Mouse (Mus musculus) stomach, postnatal 0 days (tissue): ENCODE measurements around the gene Ttll9. TPM values are rescaled to one million over a fixed set of nuclear protein-coding genes. Genes with fewer than 3 reads are reported as not detected.
A peak's percentile ranks its signal among the peaks of the same experiment; 100 is the strongest.

Experiments used
- ATAC-seq: fragments of 200-750 bp; cut with Nextera tagmentation; 2 replicates; pipeline ENCODE4 v1.8.0; 2017; ENCODE audit not compliant: low FRiP score, low TSS enrichment
- DNase-seq: peaks from one replicate; pipeline ENCODE4 v3.0.0-alpha.2; 2016; ENCODE audit warnings: low spot score
- H3K27ac ChIP-seq: fragments of 300-500 bp; sonication (generic); replicated peaks from 2 replicates; pipeline ENCODE4 v1.5.1; 2014; ENCODE audit warnings: mild to moderate bottlenecking, control low read depth
- H3K27me3 ChIP-seq: fragments of 300-500 bp; sonication (generic); 2 replicates; pipeline ENCODE4 v1.6.1; 2014; ENCODE audit warnings: low read length; ENCODE audit not compliant: control insufficient read depth, insufficient read depth
- H3K36me3 ChIP-seq: fragments of 300-500 bp; sonication (generic); 2 replicates; pipeline ENCODE4 v1.6.1; 2014; ENCODE audit warnings: low read length, mixed read lengths; ENCODE audit not compliant: control insufficient read depth, insufficient read depth
- H3K4me1 ChIP-seq: fragments of 300-500 bp; sonication (generic); replicated peaks from 2 replicates; pipeline ENCODE4 v1.6.1; 2014; ENCODE audit warnings: antibody characterized with exemption; ENCODE audit not compliant: control insufficient read depth, insufficient read depth
- H3K4me2 ChIP-seq: fragments of 300-500 bp; sonication (generic); replicated peaks from 2 replicates; pipeline ENCODE4 v1.6.1; 2014; ENCODE audit warnings: low read depth, mild to moderate bottlenecking, control low read depth, moderate library complexity
- H3K4me3 ChIP-seq: fragments of 300-500 bp; sonication (generic); 2 replicates; pipeline ENCODE4 v1.5.1; 2014; ENCODE audit warnings: low read depth, low read length, control low read depth
- H3K9ac ChIP-seq: fragments of 300-500 bp; sonication (generic); 2 replicates; pipeline ENCODE4 v1.6.1; 2014; ENCODE audit warnings: mild to moderate bottlenecking, low read length, control low read depth, mixed read lengths
- H3K9me3 ChIP-seq: fragments of 300-500 bp; sonication (generic); 2 replicates; pipeline ENCODE4 v1.6.1; 2016; ENCODE audit warnings: low read length; ENCODE audit not compliant: control insufficient read depth
- CTCF ChIP-seq: IDR thresholded peaks from 2 replicates; pipeline ENCODE4 v1.5.1; 2016; ENCODE audit warnings: antibody characterized with exemption, low read depth, mild to moderate bottlenecking, moderate library complexity
- EP300 ChIP-seq: optimal IDR thresholded peaks from 2 replicates; pipeline ENCODE3; 2016; ENCODE audit warnings: antibody characterized with exemption
- WGBS: fragments of 180-500 bp; shearing (Covaris S2); extraction: QIAGEN DNeasy Blood & Tissue Kit; methylation state at CpG from one replicate; pipeline ENCODE4 v1.1.7; 2014; 5-methylcytosine and 5-hydroxymethylcytosine counted together
- polyA plus RNA-seq: library from polyadenylated mRNA; unstranded; fragments of >200 nt; fragmentation: Nextera tagmentation; extraction: Ambion mirVana; gene quantifications from 2 replicates; pipeline ENCODE4 v1.2.1, GENCODE M21; 2015

The Ttll9 gene
- polyA plus RNA-seq, 1 experiment from 2014 or later: not detected

- no peak overlapping the region for H3K9ac ChIP-seq
- TF ChIP-seq EP300 (no peak), CTCF (no peak)
- H3K27ac ChIP-seq: 0 out of 2 replicates have a peak overlapping the region, but pooled peaks have one; percentile 8
- H3K9me3 ChIP-seq: no peaks in the 10 kb centered on the region
- no peak for ATAC-seq
- no peak for DNase-seq
- no peaks in the 10 kb centered on the region for H3K4me1 ChIP-seq
- H3K27me3 ChIP-seq: no peaks in the 10 kb centered on the region
- WGBS: 76% methylated on average over 9 of the region's 9 CpGs
- no peaks in the 10 kb centered on the region for H3K36me3 ChIP-seq
- H3K4me2 ChIP-seq: no peak overlapping the region
- no peak overlapping the region for H3K4me3 ChIP-seq
These were observed 35.4 kb upstream of the Ttll9 start for GRCm38 (mm10) chr2:152926896-152927295.

DNA sequence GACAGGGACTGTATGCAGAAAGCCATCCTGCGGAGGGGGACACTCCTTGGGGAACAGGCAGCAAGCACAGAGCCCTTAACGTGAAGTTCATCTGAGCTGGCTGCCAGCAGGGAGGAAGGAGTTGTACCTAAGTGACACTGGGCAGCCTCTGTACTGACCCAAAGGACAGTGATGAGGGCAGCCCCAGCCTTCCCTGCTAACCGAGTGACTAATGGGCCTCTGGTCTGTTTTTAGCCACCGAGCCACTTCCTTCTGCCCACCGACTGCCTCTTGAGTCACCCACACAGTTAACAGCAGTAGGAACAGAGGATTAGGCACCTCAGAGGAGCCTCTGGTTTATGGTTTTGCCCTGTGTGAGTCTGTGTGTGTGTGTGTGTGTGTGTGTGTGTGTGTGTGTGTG lies 34.9 kb upstream of the Ttll9 start:
- no peaks in the 10 kb centered on the region for H3K4me1 ChIP-seq
- 0 out of 2 replicates have a peak overlapping the region, but pooled peaks have one; percentile 8 for H3K27ac ChIP-seq

GRCm38 (mm10) chr2:152928219-152928987 lies 33.9 kb upstream of the Ttll9 start:
- DNase-seq (peak; percentile 31), ATAC-seq (no peak)
- no peak overlapping the region for H3K9ac ChIP-seq
- H3K4me3 ChIP-seq: no peak overlapping the region
- 42% methylated on average over 14 of the region's 14 CpGs for WGBS
- peak overlapping the region; percentile 63 for H3K27ac ChIP-seq
- no peaks in the 10 kb centered on the region for H3K4me1 ChIP-seq
- TF ChIP-seq EP300 (no peak), CTCF (no peak)
- H3K4me2 ChIP-seq: no peak overlapping the region
- no peaks in the 10 kb centered on the region for H3K9me3 ChIP-seq
- H3K27me3 ChIP-seq: no peaks in the 10 kb centered on the region
- H3K36me3 ChIP-seq: no peaks in the 10 kb centered on the region

More for the DNA sequence above, 34.9 kb upstream of the Ttll9 start:
- Histone ChIP-seq H3K9me3 (no peaks in the 10 kb centered on the region), H3K36me3 (no peaks in the 10 kb centered on the region), H3K4me2 (no peak overlapping the region), H3K9ac (no peak overlapping the region), H3K4me3 (no peak overlapping the region), H3K27me3 (no peaks in the 10 kb centered on the region)
- no peak for TF ChIP-seq CTCF
- no peak for TF ChIP-seq EP300
- no peak for DNase-seq
- WGBS: 52% methylated on average over 5 of the region's 5 CpGs
- ATAC-seq: no peak

GRCm38 (mm10) chr2:152928988-152929370 lies 33.3 kb upstream of the Ttll9 start:
- H3K36me3 ChIP-seq: no peaks in the 10 kb centered on the region
- no peaks in the 10 kb centered on the region for H3K27me3 ChIP-seq
- no peaks in the 10 kb centered on the region for H3K9me3 ChIP-seq
- peak overlapping the region; percentile 63 for H3K27ac ChIP-seq
- 63% methylated on average over 3 of the region's 3 CpGs for WGBS
- H3K4me1 ChIP-seq: no peaks in the 10 kb centered on the region
- no peak for TF ChIP-seq CTCF
- DNase-seq: no peak
- H3K4me3 ChIP-seq: no peak overlapping the region
- ATAC-seq: no peak
- H3K9ac ChIP-seq: no peak overlapping the region
- no peak overlapping the region for H3K4me2 ChIP-seq

DNA sequence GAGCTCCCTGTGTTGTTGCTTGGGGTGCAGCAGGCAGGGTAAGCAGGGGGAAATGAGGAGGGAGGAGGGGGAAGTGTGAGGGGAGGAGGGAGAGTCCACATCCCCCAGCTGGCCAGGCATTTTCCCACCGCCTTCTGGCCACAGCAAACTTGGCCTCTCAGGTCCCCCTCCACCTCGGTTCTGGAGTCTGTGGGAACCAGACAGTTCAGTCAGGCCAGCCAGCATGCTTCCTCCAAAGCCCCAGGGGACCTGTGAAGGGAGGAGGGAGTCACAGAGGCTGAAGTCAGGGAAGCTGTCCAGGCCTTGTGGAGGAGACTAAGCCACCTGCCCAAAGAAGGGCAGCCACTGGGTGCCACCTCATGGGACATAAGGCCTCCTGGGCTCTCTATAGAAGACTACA lies 32.0 kb upstream of the Ttll9 start:
- no peak overlapping the region for H3K4me2 ChIP-seq
- H3K4me1 ChIP-seq: no peaks in the 10 kb centered on the region
- ATAC-seq: no peak
- no peak for DNase-seq
- H3K9ac ChIP-seq: no peak overlapping the region
- H3K4me3 ChIP-seq: no peak overlapping the region
- TF ChIP-seq EP300 (no peak), CTCF (no peak)
- no peaks in the 10 kb centered on the region for H3K36me3 ChIP-seq
- WGBS: 23% methylated on average over 2 of the region's 2 CpGs
- no peaks in the 10 kb centered on the region for H3K27me3 ChIP-seq
- no peaks in the 10 kb centered on the region for H3K9me3 ChIP-seq
- H3K27ac ChIP-seq: 0 out of 2 replicates have a peak overlapping the region, but pooled peaks have one; percentile 1

DNA sequence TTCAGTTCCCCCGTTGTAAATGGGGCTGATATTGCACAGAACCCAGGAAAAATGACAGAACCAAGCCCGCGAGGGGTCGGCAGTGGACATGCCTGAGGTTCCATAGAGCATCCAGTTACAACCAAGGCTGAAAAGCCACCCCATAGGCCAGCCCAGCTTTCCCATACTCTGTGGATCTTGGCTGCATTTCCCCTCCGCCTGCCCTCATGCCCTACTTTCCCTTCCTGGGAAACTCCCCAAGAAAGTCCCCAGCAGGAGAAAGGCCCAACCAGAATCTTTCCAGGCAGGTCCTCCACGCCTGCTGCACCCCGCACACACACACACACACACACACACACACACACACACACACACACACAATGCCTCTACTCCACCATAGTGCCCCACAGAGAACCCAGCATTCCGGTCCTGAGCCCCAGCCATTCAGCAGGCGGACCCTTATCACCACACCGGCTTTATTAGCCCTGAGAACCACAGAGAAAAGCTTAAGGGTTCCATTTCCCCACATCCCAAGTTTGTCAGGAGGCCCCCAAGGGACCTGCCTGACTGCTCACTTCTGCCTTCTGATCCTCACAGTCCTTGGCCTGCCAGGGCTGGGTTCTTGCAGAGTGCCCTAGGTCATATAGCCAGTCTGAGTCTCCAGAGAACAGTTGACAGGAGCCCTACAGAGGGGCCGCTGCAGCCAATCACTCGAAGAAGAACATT lies 30.7 kb upstream of the Ttll9 start:
- Histone ChIP-seq H3K9me3 (no peaks in the 10 kb centered on the region), H3K36me3 (no peaks in the 10 kb centered on the region), H3K4me3 (peak overlapping the region; percentile 10; the same call in 1 of the 2 replicates), H3K4me1 (no peaks in the 10 kb centered on the region), H3K27me3 (no peaks in the 10 kb centered on the region), H3K27ac (peak overlapping the region; percentile 53; the same call in 1 of the 2 replicates), H3K9ac (0 out of 2 replicates have a peak overlapping the region, but pooled peaks have one; percentile 4), H3K4me2 (no peak overlapping the region)
- TF ChIP-seq CTCF (no peak), EP300 (no peak)
- WGBS: 65% methylated on average over 12 of the region's 12 CpGs
- no peak for ATAC-seq
- DNase-seq: no peak
